Mouse (Mus musculus): ENCODE data around the gene Pms2.

Gene Pms2

DNA sequence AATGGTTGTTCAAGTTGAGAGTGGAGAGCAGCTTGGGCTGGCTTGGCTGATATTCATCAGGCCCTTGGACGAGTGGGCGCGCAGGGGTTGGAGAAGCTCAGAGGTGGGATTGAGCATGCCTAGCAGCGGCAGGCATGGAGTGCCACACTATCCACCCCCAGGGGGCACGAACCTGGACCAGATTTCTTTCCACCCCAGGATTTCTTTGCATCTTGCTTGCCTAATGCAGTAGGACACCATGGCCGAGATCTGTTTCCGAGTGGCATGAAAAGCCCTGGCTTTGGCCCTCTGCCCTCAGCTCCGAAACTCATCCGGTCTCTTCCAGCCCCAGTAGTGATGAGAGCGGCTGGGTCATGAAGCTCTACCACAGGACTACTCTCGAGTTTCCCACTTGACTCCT lies 23.6 kb downstream of the Pms2 start:
- no peak for DNase-seq

DNA sequence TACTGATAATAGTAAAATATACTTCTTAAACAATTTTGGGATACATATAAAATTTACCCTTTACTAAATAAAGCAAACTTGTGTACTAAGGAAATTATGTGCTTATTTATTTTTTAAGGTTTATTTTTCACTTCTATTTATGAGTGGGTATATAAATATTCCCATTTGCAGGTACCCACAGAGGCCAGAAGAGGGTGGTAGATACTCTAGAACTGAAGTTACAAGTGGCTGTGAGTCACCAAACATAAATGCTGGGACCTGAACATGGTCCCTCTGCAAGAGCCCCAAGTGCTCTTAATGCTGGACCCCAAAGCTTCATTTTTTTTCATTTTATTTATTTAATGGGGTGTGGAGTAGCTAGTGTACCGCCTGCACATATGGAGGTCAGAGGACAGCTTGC lies 24.1 kb downstream of the Pms2 start:
- DNase-seq = no peak

DNA sequence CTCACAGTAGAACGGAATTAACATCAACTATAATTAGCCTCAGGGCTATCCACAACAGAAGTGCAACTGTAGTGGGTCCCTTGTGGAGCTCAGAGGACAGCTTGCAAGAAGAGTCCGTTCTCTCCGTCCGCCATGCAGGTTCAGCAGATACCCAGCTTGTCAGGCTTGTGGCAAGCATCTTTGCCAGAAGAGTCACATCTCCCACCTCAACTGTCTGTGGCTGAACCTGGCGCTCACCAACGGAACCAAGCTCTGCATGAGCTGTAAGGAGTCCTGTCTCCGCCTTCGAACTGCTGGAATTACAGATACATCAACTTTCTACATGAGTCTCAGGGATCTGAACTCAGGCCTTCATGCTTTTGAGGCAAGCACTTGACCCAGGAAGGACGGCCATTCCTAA lies 26.4 kb downstream of the Pms2 start:
- no peak for DNase-seq

DNA sequence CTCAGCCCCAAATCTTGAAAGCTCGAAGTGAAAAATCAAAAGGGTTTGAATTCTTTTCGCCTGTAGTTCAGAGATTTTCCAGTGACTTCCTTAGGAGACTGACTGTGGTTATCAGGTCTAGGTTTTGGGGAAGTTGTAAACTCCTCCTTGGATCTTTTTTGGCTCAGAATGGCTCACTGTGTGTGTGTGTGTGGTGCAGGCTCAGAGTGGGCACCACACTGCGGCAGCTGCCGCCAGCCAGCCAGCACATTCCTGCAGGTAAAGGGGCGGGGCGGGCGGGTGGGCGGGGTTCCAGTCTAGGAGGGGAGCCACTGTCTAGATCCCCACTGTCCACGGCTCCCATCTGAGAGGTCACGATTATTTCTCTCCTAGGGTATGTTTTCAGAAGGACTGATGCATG lies 31.8 kb downstream of the Pms2 start:
- DNase-seq = no peak

DNA sequence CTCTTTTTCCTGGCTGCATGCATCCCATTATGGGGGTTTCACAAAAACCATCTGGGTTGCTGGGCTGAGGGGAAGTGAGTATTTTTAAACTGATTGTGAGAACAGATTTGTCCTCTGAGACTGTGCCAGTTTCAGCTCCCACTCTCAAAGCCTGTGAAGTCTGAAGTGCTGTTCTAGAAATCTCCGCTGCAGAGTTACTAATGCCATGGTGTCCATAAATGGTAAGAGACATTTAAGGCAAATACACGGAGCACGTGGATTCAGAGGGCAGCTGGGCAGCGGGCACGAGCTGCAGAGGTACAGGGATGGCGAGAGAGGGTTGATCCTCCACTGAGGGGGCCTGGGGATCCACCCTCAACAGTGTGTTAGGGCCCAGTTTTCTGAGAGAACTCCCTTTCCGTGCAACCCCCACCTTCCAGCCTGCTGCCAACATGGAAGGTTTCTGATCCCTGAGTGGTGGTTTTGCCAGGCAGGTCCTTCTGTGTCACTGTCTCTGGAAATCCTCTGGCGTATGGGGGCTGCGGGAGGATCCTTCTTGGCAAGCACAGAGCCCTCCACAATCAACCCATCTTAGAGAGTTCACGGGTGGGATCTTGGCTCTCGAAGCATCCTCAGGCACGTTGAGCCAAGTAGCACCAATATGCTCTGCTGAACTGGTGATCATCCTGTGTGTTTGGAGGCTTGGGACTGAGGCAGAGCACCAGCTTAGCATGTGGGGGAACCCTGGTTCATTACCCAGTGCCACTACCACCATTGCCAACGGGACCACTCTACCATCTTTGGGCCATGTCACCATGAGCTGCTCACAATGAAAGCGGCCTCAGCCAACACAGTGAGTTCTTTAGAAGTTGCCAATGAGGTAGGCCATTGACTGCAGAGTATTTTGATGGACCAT lies 33.7 kb downstream of the Pms2 start:
- DNase-seq = no peak

DNA sequence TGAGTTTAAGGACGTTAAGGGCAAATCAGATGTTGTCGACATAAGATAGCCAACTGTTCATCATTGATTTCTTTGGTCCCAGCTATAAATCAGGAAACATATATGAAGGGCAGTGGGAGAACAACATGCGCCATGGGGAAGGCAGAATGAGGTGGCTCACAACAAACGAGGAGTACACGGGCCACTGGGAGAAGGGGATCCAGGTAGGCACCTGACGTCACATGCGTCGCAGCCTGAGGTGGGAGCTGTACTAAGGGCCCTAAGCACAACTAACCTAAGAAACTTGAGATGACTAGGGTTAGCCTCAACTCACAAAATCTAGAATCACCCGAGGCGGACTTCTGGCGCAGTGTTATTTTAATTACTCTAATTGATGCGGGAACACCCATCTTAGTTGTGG lies 38.6 kb downstream of the Pms2 start:
- DNase-seq = no peak

DNA sequence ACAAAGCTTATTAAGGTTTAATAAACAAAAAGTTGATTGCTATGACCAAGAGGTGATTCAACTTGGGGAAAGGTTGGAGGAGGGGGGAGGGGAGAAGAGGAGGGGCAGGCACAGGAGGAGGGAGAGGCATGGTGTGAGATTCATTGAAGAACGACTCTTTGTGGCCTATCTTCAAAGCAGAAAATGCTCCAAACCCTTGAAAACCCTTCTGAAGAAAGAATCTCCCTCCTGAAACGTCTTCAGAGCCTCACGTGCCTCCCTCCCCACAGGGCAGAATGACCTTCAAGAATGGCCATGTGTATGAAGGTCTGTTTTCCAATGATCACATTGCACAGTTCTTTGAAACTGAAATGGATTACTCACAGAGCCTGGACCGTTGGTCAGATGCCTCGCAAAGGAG lies 40.3 kb downstream of the Pms2 start:
- no peak for DNase-seq

DNA sequence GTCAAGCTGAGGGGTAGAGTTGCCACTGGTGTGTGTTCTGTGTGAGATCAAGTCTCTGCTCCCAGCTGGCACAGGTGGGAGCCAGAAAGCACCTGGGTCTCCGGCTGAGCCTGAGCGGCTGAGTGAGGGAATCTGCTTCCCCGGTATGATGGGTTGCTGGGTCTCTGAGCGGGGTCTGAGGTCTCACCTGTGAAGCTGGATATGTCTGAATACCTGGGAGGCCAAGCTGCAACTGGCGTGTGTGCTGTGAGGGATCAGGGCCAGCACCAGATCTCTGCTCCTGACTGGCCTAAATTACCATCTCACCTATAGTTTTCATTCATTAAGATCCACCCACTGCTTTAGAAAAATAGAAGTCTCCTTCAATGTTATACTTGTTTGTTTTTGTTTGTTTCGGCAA lies 47.3 kb downstream of the Pms2 start:
- no peak for DNase-seq

DNA sequence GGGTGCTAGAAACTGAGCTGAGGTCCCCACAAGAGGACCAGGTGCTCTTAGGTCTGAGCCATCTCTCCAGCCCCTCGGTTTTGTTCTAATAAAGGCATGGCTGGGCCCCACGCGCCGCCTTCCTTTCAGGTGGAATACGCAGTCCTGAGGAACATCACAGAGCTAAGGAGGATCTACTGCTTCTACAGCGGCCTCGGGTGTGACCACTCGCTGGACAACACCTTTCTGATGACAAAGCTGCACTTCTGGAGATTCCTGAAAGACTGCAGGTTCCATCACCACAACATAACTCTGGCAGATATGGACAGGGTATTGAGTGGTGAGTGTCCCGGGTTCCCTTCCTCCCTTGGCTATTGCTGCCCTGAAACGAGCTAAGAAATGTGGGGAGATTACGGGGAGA lies 49.8 kb downstream of the Pms2 start:
- no peak for DNase-seq

DNA sequence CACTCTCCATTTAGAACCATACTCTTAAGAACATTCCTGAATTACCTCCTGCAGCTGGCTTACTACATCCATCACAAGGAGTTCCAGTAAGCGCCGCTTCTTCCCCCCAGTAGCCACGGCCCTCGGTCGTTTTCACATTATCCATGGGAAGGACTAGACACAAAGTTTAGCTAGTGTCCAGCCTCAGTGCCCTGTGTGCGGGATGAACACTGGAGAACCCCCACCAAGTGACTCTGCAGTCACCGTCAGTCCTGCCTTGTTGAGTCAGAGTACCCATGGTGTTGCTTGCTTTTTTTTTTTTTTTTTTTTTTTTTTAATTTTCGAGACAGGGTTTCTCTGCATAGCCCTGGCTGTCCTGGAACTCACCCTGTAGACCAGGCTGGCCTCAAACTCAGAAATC lies 51.4 kb downstream of the Pms2 start:
- no peak for DNase-seq

DNA sequence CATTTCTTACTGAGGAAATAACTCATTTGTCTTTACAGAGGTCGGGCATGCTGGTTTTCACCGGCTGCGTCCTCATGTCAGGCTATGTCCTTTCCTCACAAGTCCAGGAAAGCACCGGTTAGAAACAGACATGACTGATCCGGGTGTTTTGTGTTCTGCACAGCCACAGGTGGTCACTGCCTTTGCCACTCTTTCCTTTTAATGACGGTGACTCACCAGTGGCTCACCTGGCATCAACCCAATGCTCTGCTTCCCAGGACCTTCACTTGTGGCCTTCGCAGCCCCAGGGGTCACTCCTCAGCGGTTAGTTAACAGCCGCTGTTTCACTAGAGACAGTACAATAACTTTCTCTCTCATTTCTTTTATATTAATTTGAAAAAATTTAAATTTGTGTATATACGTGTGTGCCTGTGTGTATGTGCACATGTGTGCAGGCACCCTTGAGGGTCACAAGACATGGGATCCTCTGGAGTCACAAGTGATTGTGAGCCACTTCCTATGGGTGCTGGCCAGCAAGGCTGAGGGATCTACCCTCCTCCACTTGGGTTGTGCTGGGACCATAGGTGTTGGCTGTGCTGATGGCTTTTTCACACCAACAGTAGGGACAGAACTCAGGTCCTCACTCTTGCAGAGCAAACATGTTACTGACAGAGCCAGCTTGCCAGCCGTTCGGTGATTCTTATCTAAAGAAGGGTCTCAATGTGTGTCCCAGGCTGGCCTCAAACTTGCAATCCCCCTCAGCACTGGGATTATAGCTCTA lies 56.0 kb downstream of the Pms2 start:
- DNase-seq = no peak

DNA sequence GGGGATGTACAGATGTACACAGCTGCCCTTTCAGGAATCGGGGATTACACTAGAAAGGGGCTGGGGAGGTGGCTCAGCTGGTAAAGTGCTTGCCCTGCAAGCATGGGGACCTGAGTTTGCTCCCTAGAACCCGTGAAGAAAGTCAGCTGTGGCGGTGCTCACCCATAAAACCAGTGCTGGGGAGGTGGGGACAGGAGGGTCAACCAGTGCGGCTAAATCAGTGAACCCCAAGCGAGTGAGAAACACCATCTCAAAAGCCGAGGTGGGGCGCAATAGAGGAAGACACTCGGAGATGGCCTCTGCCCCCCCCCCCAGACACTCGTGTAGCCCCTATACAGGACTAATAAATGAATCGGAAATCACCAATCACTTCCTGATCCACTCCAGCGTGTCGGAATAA lies 56.9 kb downstream of the Pms2 start:
- DNase-seq = no peak

DNA sequence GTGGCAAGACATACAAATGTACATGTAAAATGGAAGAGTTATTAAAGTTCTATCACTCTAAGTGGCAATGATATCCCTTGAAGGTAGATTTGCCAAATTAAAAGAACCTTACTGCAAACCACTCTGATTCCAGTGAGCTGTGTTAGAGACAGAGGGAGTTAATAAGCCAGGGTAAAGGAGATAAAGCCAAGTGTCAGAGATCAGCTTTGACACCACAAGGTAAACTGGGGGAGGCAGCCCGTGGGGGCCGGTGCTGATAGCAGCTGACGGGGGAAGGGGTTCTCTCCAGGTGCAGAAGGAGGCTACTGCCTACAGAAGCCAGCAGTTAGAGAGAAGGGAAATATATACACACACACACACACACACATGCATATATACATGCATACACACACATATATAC lies 62.9 kb downstream of the Pms2 start:
- DNase-seq = no peak

DNA sequence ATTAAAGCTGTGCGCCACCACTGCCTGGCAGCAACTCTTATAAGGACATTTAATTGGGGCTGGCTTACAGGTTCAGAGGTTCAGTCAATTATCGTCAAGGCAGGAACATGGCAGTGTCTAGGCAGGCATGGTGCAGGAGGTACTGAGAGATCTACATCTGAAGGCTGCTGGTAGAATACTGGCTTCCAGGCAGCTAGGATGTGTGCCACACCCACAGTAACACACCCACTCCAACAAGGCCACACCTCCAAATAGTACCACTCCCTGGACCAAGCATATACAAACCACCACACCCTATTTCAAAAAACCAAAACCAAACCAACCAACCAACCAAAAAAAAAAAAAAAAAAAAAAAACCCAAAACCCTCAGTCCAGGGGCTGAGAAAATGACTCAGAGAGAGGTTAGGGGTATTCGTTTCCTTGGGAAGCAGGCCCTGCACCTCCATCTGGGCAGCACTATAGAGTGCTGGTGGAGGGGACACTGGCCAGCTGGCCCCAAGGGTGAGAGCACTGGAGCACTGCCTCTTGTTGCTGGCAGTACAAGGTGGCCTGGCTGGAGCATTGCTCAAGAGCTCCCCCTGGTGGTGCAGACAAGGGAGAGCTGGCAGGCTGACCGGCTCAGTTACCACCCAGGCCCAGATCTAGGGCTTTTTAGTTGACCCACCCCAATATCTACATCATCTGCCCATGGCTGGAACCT lies 65.3 kb downstream of the Pms2 start:
- peak; percentile 48 for DNase-seq

DNA sequence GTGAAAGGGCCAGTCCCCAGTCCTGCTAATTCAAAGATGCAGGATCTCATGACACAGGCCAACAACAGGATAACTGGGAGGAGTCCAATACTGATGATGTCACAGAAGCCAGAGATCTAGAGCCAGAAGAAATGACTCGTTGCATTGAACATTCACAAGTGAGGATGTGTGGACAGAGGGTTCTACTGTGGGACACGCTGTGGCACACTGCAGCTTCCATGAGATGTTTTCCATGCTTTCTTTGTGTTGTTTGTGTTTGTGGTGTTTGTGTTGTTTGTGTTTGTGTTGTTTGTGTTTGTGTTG lies 65.8 kb downstream of the Pms2 start:
- no peak for DNase-seq

DNA sequence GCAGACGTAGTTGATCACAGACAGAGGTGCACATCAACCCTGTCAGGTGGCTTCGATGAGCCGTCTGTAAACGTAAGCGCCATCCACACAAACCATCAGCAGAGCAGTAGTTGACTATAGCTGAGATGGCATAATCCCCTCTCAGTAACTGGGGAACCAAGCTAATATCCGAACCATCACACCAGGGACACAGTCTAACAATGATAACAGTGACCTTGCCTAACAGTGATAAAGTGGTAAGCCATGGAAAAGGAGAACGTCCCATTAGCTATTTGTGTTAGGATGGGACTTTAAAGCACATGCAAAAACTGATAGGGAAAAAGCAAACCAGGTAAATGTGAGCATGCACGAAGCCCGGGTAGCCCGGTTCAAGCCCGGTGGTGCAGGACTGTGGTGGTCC lies 66.5 kb downstream of the Pms2 start:
- no peak for DNase-seq

DNA sequence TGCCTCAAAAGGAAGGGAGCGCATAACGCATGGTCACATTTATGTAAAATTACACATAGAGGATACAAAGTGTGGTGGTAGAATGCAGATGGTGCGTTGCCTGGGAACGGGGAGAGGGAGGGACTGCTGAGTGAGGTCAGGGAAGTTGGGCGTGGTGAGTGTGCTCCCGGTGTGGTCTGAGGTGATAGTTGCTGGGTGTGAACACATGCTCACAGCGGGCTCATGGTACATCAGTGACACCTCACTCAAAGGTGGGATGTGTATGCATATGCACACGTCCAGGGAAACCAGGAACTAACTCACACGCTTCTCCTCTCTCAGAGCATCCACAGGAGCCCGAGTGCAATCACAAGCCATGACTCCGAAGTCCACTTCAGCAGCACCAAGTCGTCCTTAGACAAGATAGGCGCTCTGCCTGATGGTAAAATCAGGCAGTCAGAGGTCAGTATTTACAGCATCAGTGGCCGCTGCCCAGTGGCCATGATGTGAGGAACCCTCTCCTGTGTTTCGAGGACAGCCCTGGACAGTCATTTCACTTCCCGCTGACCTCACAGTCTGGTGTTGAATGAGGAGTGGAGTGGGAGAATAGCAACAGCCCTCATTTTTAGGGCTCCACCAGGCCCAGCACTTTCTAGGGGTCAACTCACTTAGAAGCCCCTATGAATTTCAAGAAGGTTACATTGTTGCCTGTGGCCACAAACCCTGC lies 67.1 kb downstream of the Pms2 start:
- no peak for DNase-seq

DNA sequence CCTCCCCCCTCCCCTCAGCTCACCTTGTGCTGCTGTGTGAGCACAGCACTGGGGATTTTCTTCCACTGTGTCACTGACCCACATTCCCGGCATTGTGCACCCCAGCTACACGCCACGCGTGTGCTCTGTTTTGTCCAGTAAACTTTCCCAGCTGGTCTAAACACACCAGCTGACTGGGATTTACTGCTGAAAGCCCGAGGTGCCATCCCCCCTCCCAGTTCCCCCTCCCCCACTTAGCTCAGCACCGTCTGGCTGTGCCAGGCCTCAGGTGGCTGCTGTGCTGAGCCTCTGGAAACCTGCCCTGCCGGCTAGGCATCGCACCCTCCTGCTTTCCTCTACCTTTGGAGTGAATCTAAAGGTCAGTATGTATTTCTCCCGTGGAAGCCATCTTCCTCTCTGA lies 71.1 kb downstream of the Pms2 start:
- DNase-seq = peak; percentile 6

DNA sequence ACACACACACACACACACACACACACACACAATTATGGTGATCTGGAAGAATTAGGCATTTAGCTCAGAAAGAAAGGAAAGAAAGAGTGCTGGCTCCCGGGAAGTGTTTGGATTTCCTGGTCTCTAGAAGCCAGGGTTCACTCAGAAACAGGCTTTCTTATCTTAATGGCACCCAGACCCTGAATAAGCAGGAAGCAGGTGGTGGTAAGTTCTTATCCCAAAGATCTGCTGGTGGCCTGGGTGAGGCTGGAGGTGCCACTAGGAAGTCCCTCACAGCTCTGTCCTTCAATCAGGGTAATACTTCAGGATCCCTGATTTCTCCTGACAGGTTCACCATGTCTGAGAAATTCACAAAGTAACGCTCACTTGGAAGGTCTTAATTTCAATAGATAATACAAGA lies 72.6 kb downstream of the Pms2 start:
- DNase-seq = no peak

Data from cerebellum, adult 9-11 months (tissue).